Mouse (Mus musculus) erythroblast, embryonic 14.5 days (primary cell): ENCODE results near the gene Polr1b.

Experiments used
- GATA1 ChIP-seq: IDR thresholded peaks from 2 replicates; pipeline ENCODE4 v1.6.1; 2012; ENCODE audit warnings: low read length, inconsistent platforms, mixed read lengths
- TAL1 ChIP-seq: IDR thresholded peaks from 3 replicates; pipeline ENCODE4 v1.6.1; 2012; ENCODE audit warnings: low read length, inconsistent platforms, mixed read lengths

- TF ChIP-seq GATA1: no peak
- TF ChIP-seq TAL1: no peak
Measured at GRCm38 (mm10) chr2:129100784-129101310, at the start of gene Polr1b.
